Mouse (Mus musculus) CH12.LX (cell line): Measurements from ENCODE around the gene Tkfc.

Experiments used
- CHD1 ChIP-seq: IDR thresholded peaks from 2 replicates; pipeline ENCODE4 v1.6.1; 2012; ENCODE audit warnings: low read depth, low read length, improper control_type of control experiment, inconsistent platforms
- CTCF ChIP-seq, 2 experiments: IDR thresholded peaks in 1 of 2; conservative IDR thresholded peaks in 1 of 2; 2 replicates each; pipeline ENCODE4 v1.5.1; 2011 to 2012; ENCODE audit warnings: low read depth in 2 of 2, low read length in 2 of 2, improper control_type of control experiment in 1 of 2, inconsistent platforms in 1 of 2, mild to moderate bottlenecking in 1 of 2, moderate library complexity in 1 of 2
- E2F4 ChIP-seq: IDR thresholded peaks from 2 replicates; pipeline ENCODE4 v1.6.1; 2011; ENCODE audit warnings: low read depth, low read length, improper control_type of control experiment; ENCODE audit not compliant: insufficient replicate concordance
- ELF1 ChIP-seq: IDR thresholded peaks from 2 replicates; pipeline ENCODE4 v1.6.1; 2014; ENCODE audit warnings: low read depth, mild to moderate bottlenecking, inconsistent platforms, low read length, improper control_type of control experiment
- EP300 ChIP-seq: IDR thresholded peaks from 2 replicates; pipeline ENCODE4 v1.6.1; 2011; ENCODE audit warnings: low read length, improper control_type of control experiment
- JUND ChIP-seq: conservative IDR thresholded peaks from 2 replicates; pipeline ENCODE4 v1.6.1; 2011; ENCODE audit warnings: low read depth, low read length, improper control_type of control experiment
- MAX ChIP-seq: IDR thresholded peaks from 2 replicates; pipeline ENCODE4 v1.6.1; 2011; ENCODE audit warnings: low read length, improper control_type of control experiment
- MEF2A ChIP-seq: IDR thresholded peaks from 2 replicates; pipeline ENCODE4 v1.6.1; 2014; ENCODE audit warnings: low read depth, mild to moderate bottlenecking, inconsistent platforms, low read length, improper control_type of control experiment, borderline replicate concordance
- MXI1 ChIP-seq: IDR thresholded peaks from 2 replicates; pipeline ENCODE4 v1.6.1; 2011; ENCODE audit warnings: mild to moderate bottlenecking, low read depth, low read length, improper control_type of control experiment
- POLR2A ChIP-seq: IDR thresholded peaks from 2 replicates; pipeline ENCODE4 v1.6.1; 2011; ENCODE audit warnings: low read depth, mild to moderate bottlenecking, improper control_type of control experiment, low read length
- RCOR1 ChIP-seq: conservative IDR thresholded peaks from 2 replicates; pipeline ENCODE4 v1.6.1; 2012; ENCODE audit warnings: low read depth, mild to moderate bottlenecking, inconsistent platforms, low read length, improper control_type of control experiment
- SIN3A ChIP-seq: IDR thresholded peaks from 2 replicates; pipeline ENCODE4 v1.6.1; 2012; ENCODE audit warnings: low read length, improper control_type of control experiment, inconsistent platforms
- TCF12 ChIP-seq: IDR thresholded peaks from 2 replicates; pipeline ENCODE4 v1.6.1; 2014; ENCODE audit warnings: low read depth, mild to moderate bottlenecking, inconsistent platforms, low read length, improper control_type of control experiment
- ZKSCAN1 ChIP-seq: IDR thresholded peaks from 2 replicates; pipeline ENCODE4 v1.6.1; 2012; ENCODE audit warnings: low read depth, inconsistent platforms, low read length, improper control_type of control experiment, borderline replicate concordance

GRCm38 (mm10) chr19:10583550-10584146, 21.8 kb downstream of the Tkfc start:
- TF ChIP-seq CTCF (conservative IDR thresholded peaks at IDR 0.05 in 1 of 2, IDR thresholded peaks at IDR 0.05 in 1 of 2; ENCODE audit: low read depth in 2 of 2, low read length in 2 of 2) (no peak), SIN3A (no peak; the same call in 1 of the 2 replicates), TCF12 (peak; percentile 54; the same call in 1 of the 2 replicates), E2F4 (no peak), MXI1 (no peak), POLR2A (peak; percentile 36; the same call in 1 of the 2 replicates), RCOR1 (no peak), MAX (no peak), EP300 (0 out of 2 replicates have a peak, but pooled peaks have one; percentile 17), CHD1 (no peak), ZKSCAN1 (no peak), JUND (no peak), ELF1 (no peak), MEF2A (no peak)
